Comparison of ENCODE assay signal across 16 mouse cellular contexts in genomic region chr11:85792534-85793215, GRCm38 (mm10). TPM values are rescaled to one million over a fixed set of nuclear protein-coding genes. Genes with fewer than 3 reads are reported as not detected.
DNase-seq lines count a peak whose midpoint lies in the region; ATAC-seq and TF ChIP-seq lines count a peak whose summit lies in the region.
"Had no signal": no experiment of that assay in that cellular context is flagged by ENCODE, and none has a peak within 500 bp of the region (broad histone marks: within the 10 kb centered on the region; RNA-seq: fewer than 3 reads in every experiment).

No protein-coding gene starts in this region.

- peak overlapping the region; percentile 25; the same call in 1 of the 2 replicates for H3K27ac ChIP-seq in ES-E14 (ENCODE audit: insufficient read depth, low read depth, low read length, poor library complexity, severe bottlenecking)
- H3K27ac ChIP-seq in embryonic facial prominence, embryonic 14.5 days (replicated peaks; ENCODE audit: low read depth, low read length) = no peak overlapping the region; the same call in 1 of the 2 replicates
- H3K27ac ChIP-seq in lung, postnatal 0 days (ENCODE audit: low read length) = peak overlapping the region; percentile 81
- H3K27ac ChIP-seq in midbrain, embryonic 10.5 days (replicated peaks) = no peak overlapping the region
- H3K27ac ChIP-seq: hindbrain, embryonic 12.5 days had no signal

- H3K36me3 ChIP-seq in ES-E14 (ENCODE audit: control insufficient read depth, insufficient read depth, low read length, poor library complexity, severe bottlenecking) = no peaks in the 10 kb centered on the region
- H3K36me3 ChIP-seq in embryonic facial prominence, embryonic 14.5 days (ENCODE audit: control insufficient read depth, insufficient read depth, low read length) = no peaks in the 10 kb centered on the region
- H3K36me3 ChIP-seq in lung, postnatal 0 days (ENCODE audit: insufficient read depth, low read length) = no peaks in the 10 kb centered on the region
- no peaks in the 10 kb centered on the region for H3K36me3 ChIP-seq in midbrain, embryonic 10.5 days
- H3K36me3 ChIP-seq: hindbrain, embryonic 12.5 days had no signal

- intact Hi-C loops in left cerebral cortex, postnatal 36 days (cut with DNase I) = no loop called here
- intact Hi-C loops in heart, postnatal 14 days (cut with DNase I) = no loop called here

- H3K9ac ChIP-seq in ES-E14 (ENCODE audit: insufficient read depth, low read depth, low read length, poor library complexity, severe bottlenecking) = no peak overlapping the region
- H3K9ac ChIP-seq in embryonic facial prominence, embryonic 14.5 days (ENCODE audit: low read depth, low read length) = no peak overlapping the region
- no peak overlapping the region for H3K9ac ChIP-seq in lung, postnatal 0 days (replicated peaks; ENCODE audit: low read depth)
- H3K9ac ChIP-seq: hindbrain, embryonic 12.5 days had no signal

- no peaks in the 10 kb centered on the region for H3K9me3 ChIP-seq in ES-E14 (ENCODE audit: control insufficient read depth, insufficient read depth, low read depth, low read length)
- no peaks in the 10 kb centered on the region for H3K9me3 ChIP-seq in embryonic facial prominence, embryonic 14.5 days (ENCODE audit: control insufficient read depth, low read length)
- H3K9me3 ChIP-seq in lung, postnatal 0 days (ENCODE audit: low read length) = no peaks in the 10 kb centered on the region
- no peaks in the 10 kb centered on the region for H3K9me3 ChIP-seq in midbrain, embryonic 10.5 days (replicated peaks)
- H3K9me3 ChIP-seq: hindbrain, embryonic 12.5 days had no signal

- ATAC-seq in embryonic facial prominence, embryonic 14.5 days (ENCODE audit: low read depth) = peak; percentile 56; the same call in 1 of the 2 replicates
- ATAC-seq in lung, postnatal 0 days = peak; percentile 91

- peaks cover 0 to 7% of the 10 kb centered on the region in 2 experiments; a peak in 1 of 4 replicates for H3K4me1 ChIP-seq in ES-E14 (ENCODE audit: control insufficient read depth in 2 of 2, insufficient read depth in 2 of 2, low read length in 2 of 2, poor library complexity in 1 of 2)
- H3K4me1 ChIP-seq in embryonic facial prominence, embryonic 14.5 days (ENCODE audit: control insufficient read depth, insufficient read depth, low read length) = peaks cover 17% of the 10 kb centered on the region
- peaks cover 13% of the 10 kb centered on the region; the same call in 1 of the 2 replicates for H3K4me1 ChIP-seq in lung, postnatal 0 days (ENCODE audit: insufficient read depth, low read depth, low read length)
- H3K4me1 ChIP-seq in midbrain, embryonic 10.5 days = peaks cover 10% of the 10 kb centered on the region; the same call in 1 of the 2 replicates
- H3K4me1 ChIP-seq: hindbrain, embryonic 12.5 days had no signal

- peak; percentile 82 for TF ChIP-seq EP300 in lung, postnatal 0 days (IDR thresholded peaks at IDR 0.05)

- no peaks in the 10 kb centered on the region for H3K27me3 ChIP-seq in embryonic facial prominence, embryonic 14.5 days (replicated peaks; ENCODE audit: control insufficient read depth, insufficient read depth, low read length)
- H3K27me3 ChIP-seq in lung, postnatal 0 days (replicated peaks; ENCODE audit: insufficient read depth, low read length) = no peaks in the 10 kb centered on the region
- H3K27me3 ChIP-seq in midbrain, embryonic 10.5 days (ENCODE audit: low read depth, poor library complexity, severe bottlenecking) = peaks cover 8% of the 10 kb centered on the region; the same call in 1 of the 2 replicates
- H3K27me3 ChIP-seq: hindbrain, embryonic 12.5 days had no signal

- in situ Hi-C loops in ES-E14 (cut with MboI; ENCODE audit: low sequenced_read_pairs in 2 of 2, unreplicated experiment in 2 of 2) = no loop called here

- no peak overlapping the region for H3K4me3 ChIP-seq in ES-E14 (ENCODE audit: insufficient read depth in 1 of 2, low read depth in 1 of 2, low read length in 2 of 2, poor library complexity in 1 of 2, severe bottlenecking in 1 of 2)
- no peak overlapping the region for H3K4me3 ChIP-seq in embryonic facial prominence, embryonic 14.5 days (ENCODE audit: low read depth, low read length)
- H3K4me3 ChIP-seq in lung, postnatal 0 days (ENCODE audit: low read depth, low read length) = no peak overlapping the region
- H3K4me3 ChIP-seq in midbrain, embryonic 10.5 days = no peak overlapping the region
- H3K4me3 ChIP-seq: hindbrain, embryonic 12.5 days had no signal

- TF ChIP-seq CTCF in lung, postnatal 0 days (IDR thresholded peaks at IDR 0.05) = peak; percentile 26

- DNase-seq in ES-E14 (ENCODE audit: low read depth, low spot score) = no peak
- no peak for DNase-seq in embryonic facial prominence, embryonic 14.5 days (ENCODE audit: low spot score)
- peak; percentile 22 to 70 for DNase-seq in kidney, postnatal 25 days
- peak; percentile 84 for DNase-seq in lung, postnatal 0 days (ENCODE audit: low spot score)
- no peak for DNase-seq in left cerebral cortex, postnatal 36 days (ENCODE audit: low spot score in 2 of 2)
- DNase-seq in midbrain, embryonic 10.5 days (ENCODE audit: low spot score) = no peak
- DNase-seq in layer of hippocampus, adult 8-10 months (ENCODE audit: low spot score in 2 of 2) = no peak
- DNase-seq in heart, postnatal 14 days = no peak
- DNase-seq: cerebellum, adult 9-10 months; thymus, postnatal 14 days had no signal

- H3K4me2 ChIP-seq in embryonic facial prominence, embryonic 14.5 days (ENCODE audit: low read depth, low read length) = no peak overlapping the region
- no peak overlapping the region for H3K4me2 ChIP-seq in lung, postnatal 0 days (replicated peaks; ENCODE audit: low read depth, low read length)
- H3K4me2 ChIP-seq: hindbrain, embryonic 12.5 days had no signal

- WGBS in embryonic facial prominence, embryonic 14.5 days = 54% methylated on average over 12 of the region's 12 CpGs
- WGBS in lung, postnatal 0 days = 57% methylated on average over 12 of the region's 12 CpGs
- 69% methylated on average over 12 of the region's 12 CpGs for WGBS in midbrain, embryonic 10.5 days

TF ChIP-seq in ES-E14, 5 proteins besides CTCF, POLR2A, EP300 and RAD21:
- TF ChIP-seq CHD2 (IDR thresholded peaks at IDR 0.05; ENCODE audit: low read depth, low read length) = no peak
- TF ChIP-seq HCFC1 (IDR thresholded peaks at IDR 0.05; ENCODE audit: borderline replicate concordance, insufficient read depth, low read length) = no peak
- TF ChIP-seq ZC3H11A (IDR thresholded peaks at IDR 0.05; ENCODE audit: borderline replicate concordance, low read depth, low read length) = no peak
- TF ChIP-seq ZNF384 (IDR thresholded peaks at IDR 0.05; ENCODE audit: low read depth, low read length) = no peak
- TF ChIP-seq MAFK (IDR thresholded peaks at IDR 0.05; ENCODE audit: insufficient read depth, low read depth, low read length) = no peak

RNA-seq across cellular contexts. Expression of gene Tbx2, which starts 39.7 kb away (rescaled TPM):
- 0.48 and 0.80 TPM in 2 replicates for total RNA-seq in ES-E14 (2012; rRNA removed)
- 6.3 and 6.5 TPM in 2 replicates for polyA plus RNA-seq in embryonic facial prominence, embryonic 14.5 days (2014; fragmentation: Nextera tagmentation; extraction: Ambion mirVana)
- 43.6 and 49.6 TPM in 2 replicates for polyA plus RNA-seq in lung, postnatal 0 days (2015; fragmentation: Nextera tagmentation; extraction: Ambion mirVana)
- total RNA-seq in left cerebral cortex, postnatal 36 days (2021) = 1 to 10 TPM; 1.9 to 2.2 TPM
- polyA plus RNA-seq in midbrain, embryonic 10.5 days (2016; fragmentation: Nextera tagmentation; extraction: Ambion mirVana) = 0.27 and 0.43 TPM in 2 replicates
- 1 to 10 TPM; 1.4 to 2.0 (median 1.7) TPM for total RNA-seq in layer of hippocampus, adult 8-10 months (2022)
- total RNA-seq in heart, postnatal 14 days (2021) = 10 to 100 TPM; 11.8 to 14.5 TPM

RNA-seq across cellular contexts. Expression of gene Gm11444, which starts 57.5 kb away (rescaled TPM):
- total RNA-seq in ES-E14 (2012; rRNA removed) = not detected in 2 replicates
- polyA plus RNA-seq in embryonic facial prominence, embryonic 14.5 days (2014; fragmentation: Nextera tagmentation; extraction: Ambion mirVana) = not detected in 2 replicates
- not detected in 2 replicates for polyA plus RNA-seq in lung, postnatal 0 days (2015; fragmentation: Nextera tagmentation; extraction: Ambion mirVana)
- not detected for total RNA-seq in left cerebral cortex, postnatal 36 days (2021)
- not detected in 2 replicates for polyA plus RNA-seq in midbrain, embryonic 10.5 days (2016; fragmentation: Nextera tagmentation; extraction: Ambion mirVana)
- not detected for total RNA-seq in layer of hippocampus, adult 8-10 months (2022)
- total RNA-seq in heart, postnatal 14 days (2021) = not detected
- total RNA-seq: heart, adult 8-10 months; layer of hippocampus, postnatal 10 days; monocyte, adult 5-6 weeks had no signal
- polyA plus RNA-seq: hindbrain, embryonic 12.5 days; liver, embryonic 16.5 days; small intestine, adult 2 months had no signal

Comparison
In these comparisons a context has a peak if more than half of its experiments do, and no peak if none do; other contexts are left out.
1. DNase-seq: peak in kidney, postnatal 25 days (2 of 2) and lung, postnatal 0 days (single experiment); none in ES-E14 (single experiment), embryonic facial prominence, embryonic 14.5 days (single experiment), left cerebral cortex, postnatal 36 days (0 of 2), midbrain, embryonic 10.5 days (single experiment), layer of hippocampus, adult 8-10 months (0 of 2) and heart, postnatal 14 days (0 of 2).
2. H3K27ac ChIP-seq: peak in ES-E14 (single experiment) and lung, postnatal 0 days (single experiment); none in embryonic facial prominence, embryonic 14.5 days (single experiment) and midbrain, embryonic 10.5 days (single experiment).